Mouse (Mus musculus): ENCODE measurements around the gene Wnt3a. TPM values are rescaled to one million over a fixed set of nuclear protein-coding genes. Genes with fewer than 3 reads are reported as not detected.
A peak's percentile ranks its signal among the peaks of the same experiment; 100 is the strongest.

Gene Wnt3a
- total and polyA plus RNA-seq, 2 experiments from 2014 or later: 0.31 to 0.68 TPM

- DNase-seq (ENCODE audit: low spot score): no peak
- Histone ChIP-seq H3K36me3 (ENCODE audit: insufficient read depth, low read length) (no peaks in the 10 kb centered on the region), H3K4me1 (ENCODE audit: insufficient read depth, low read length) (peaks cover 19% of the 10 kb centered on the region), H3K9ac (replicated peaks; ENCODE audit: low read length) (no peak overlapping the region), H3K4me3 (ENCODE audit: low read length) (no peak overlapping the region), H3K27ac (no peak overlapping the region), H3K9me3 (ENCODE audit: low read length) (no peaks in the 10 kb centered on the region), H3K27me3 (ENCODE audit: insufficient read depth, low read length) (peaks cover 12% of the 10 kb centered on the region; the same call in 1 of the 2 replicates), H3K4me2 (ENCODE audit: low read depth, low read length) (no peak overlapping the region)
- no peak for ATAC-seq
- WGBS: 11% methylated on average over 12 of the region's 12 CpGs
- TF ChIP-seq CTCF (IDR thresholded peaks at IDR 0.05; ENCODE audit: low read depth): no peak
Measured at GRCm38 (mm10) chr11:59309106-59309805, 18.7 kb upstream of the Wnt3a start.

DNA sequence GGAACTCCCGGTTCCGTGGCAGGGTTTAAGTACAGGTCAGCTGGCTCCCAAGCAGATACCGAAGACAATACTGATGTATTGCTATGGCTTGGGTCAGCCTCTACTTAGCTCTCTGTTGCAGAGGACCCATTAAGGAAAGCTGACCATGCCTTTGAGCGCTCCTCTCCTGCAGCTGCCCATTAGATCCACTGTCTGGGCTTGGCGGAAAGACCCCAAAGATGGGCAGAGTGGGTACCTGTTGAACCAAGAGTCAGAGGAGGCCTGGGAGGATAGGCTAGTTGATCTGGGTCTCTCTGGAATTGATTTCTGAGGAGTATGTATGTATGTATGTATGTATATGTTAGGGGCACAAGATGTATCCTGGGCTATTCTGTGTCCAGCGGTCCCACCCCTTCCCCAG is 18.1 kb upstream of the Wnt3a start:
- no peak for DNase-seq (ENCODE audit: low spot score)
- Histone ChIP-seq H3K4me2 (ENCODE audit: low read depth, low read length) (no peak overlapping the region), H3K27ac (no peak overlapping the region), H3K9me3 (ENCODE audit: low read length) (no peaks in the 10 kb centered on the region), H3K4me1 (ENCODE audit: insufficient read depth, low read length) (peaks cover 17% of the 10 kb centered on the region), H3K4me3 (ENCODE audit: low read length) (no peak overlapping the region), H3K36me3 (ENCODE audit: insufficient read depth, low read length) (no peaks in the 10 kb centered on the region), H3K9ac (replicated peaks; ENCODE audit: low read length) (no peak overlapping the region), H3K27me3 (ENCODE audit: insufficient read depth, low read length) (peaks cover 12% of the 10 kb centered on the region; the same call in 1 of the 2 replicates)
- WGBS: 36% methylated on average over 6 of the region's 6 CpGs
- no peak for TF ChIP-seq CTCF (IDR thresholded peaks at IDR 0.05; ENCODE audit: low read depth)
- ATAC-seq: no peak

DNA sequence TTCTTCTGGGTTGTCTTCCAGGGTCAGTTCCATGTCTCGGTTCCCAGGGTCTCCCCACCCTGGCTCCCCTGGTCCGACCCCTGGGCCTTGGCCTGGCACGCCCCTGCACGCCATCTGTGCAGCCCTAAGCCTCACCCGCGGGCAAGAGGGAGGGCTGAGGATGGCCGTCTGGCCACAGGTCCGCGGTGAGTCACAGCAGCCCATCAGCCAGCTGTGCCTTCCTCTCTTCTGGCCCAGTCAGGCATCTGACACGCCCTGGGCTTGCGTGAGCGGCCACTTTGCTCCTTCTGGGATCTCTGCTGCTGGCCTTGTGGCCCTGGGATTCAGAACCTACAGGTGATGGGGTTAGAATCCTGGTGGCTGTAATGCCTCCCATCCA is 17.6 kb upstream of the Wnt3a start:
- Histone ChIP-seq H3K4me2 (ENCODE audit: low read depth, low read length) (peak overlapping the region; percentile 76), H3K9ac (replicated peaks; ENCODE audit: low read length) (no peak overlapping the region), H3K27me3 (ENCODE audit: insufficient read depth, low read length) (peaks cover 12% of the 10 kb centered on the region; the same call in 1 of the 2 replicates), H3K4me1 (ENCODE audit: insufficient read depth, low read length) (peaks cover 12% of the 10 kb centered on the region), H3K9me3 (ENCODE audit: low read length) (no peaks in the 10 kb centered on the region), H3K36me3 (ENCODE audit: insufficient read depth, low read length) (no peaks in the 10 kb centered on the region), H3K4me3 (ENCODE audit: low read length) (peak overlapping the region; percentile 60), H3K27ac (no peak overlapping the region)
- no peak for ATAC-seq
- no peak for DNase-seq (ENCODE audit: low spot score)
- 18% methylated on average over 12 of the region's 12 CpGs for WGBS
- TF ChIP-seq CTCF (IDR thresholded peaks at IDR 0.05; ENCODE audit: low read depth): no peak

- peak overlapping the region; percentile 58; the same call in 1 of the 2 replicates for H3K9ac ChIP-seq (replicated peaks; ENCODE audit: low read length)
- no peaks in the 10 kb centered on the region for H3K36me3 ChIP-seq (ENCODE audit: insufficient read depth, low read length)
- DNase-seq (ENCODE audit: low spot score) (peak; percentile 79), ATAC-seq (peak; percentile 54; the same call in 1 of the 2 replicates)
- peak overlapping the region; percentile 60 for H3K4me3 ChIP-seq (ENCODE audit: low read length)
- under 1% methylated on average over 44 of the region's 45 CpGs for WGBS
- H3K27me3 ChIP-seq (ENCODE audit: insufficient read depth, low read length): peaks cover 12% of the 10 kb centered on the region; the same call in 1 of the 2 replicates
- peak; percentile 89 for TF ChIP-seq CTCF (IDR thresholded peaks at IDR 0.05; ENCODE audit: low read depth)
- peaks cover 10% of the 10 kb centered on the region for H3K4me1 ChIP-seq (ENCODE audit: insufficient read depth, low read length)
- H3K4me2 ChIP-seq (ENCODE audit: low read depth, low read length): peak overlapping the region; percentile 76
- no peak overlapping the region for H3K27ac ChIP-seq
- no peaks in the 10 kb centered on the region for H3K9me3 ChIP-seq (ENCODE audit: low read length)
Measured at GRCm38 (mm10) chr11:59307422-59308163, 17.0 kb upstream of the Wnt3a start.

- Histone ChIP-seq H3K4me2 (ENCODE audit: low read depth, low read length) (peak within 1 kb of the TSS; percentile 76), H3K27me3 (ENCODE audit: insufficient read depth, low read length) (peaks cover 16% of the 10 kb centered on the region; the same call in 1 of the 2 replicates), H3K4me1 (ENCODE audit: insufficient read depth, low read length) (peaks cover 4% of the 10 kb centered on the region; the same call in 1 of the 2 replicates), H3K9ac (replicated peaks; ENCODE audit: low read length) (peak within 1 kb of the TSS; percentile 58), H3K9me3 (ENCODE audit: low read length) (no peaks in the 10 kb centered on the region), H3K4me3 (ENCODE audit: low read length) (peak within 1 kb of the TSS; percentile 60), H3K27ac (no peak within 1 kb of the TSS; the same call in 1 of the 2 replicates), H3K36me3 (ENCODE audit: insufficient read depth, low read length) (no peaks in the 10 kb centered on the region)
- TF ChIP-seq CTCF (IDR thresholded peaks at IDR 0.05; ENCODE audit: low read depth): no peak
- 2% methylated on average over 87 of the region's 128 CpGs for WGBS
- DNase-seq (ENCODE audit: low spot score) (peak; percentile 71), ATAC-seq (peak; percentile 44)
Measured at GRCm38 (mm10) chr11:59306461-59307421, 16.2 kb upstream of the Wnt3a start, which contains the start of gene Wnt9a. Gene Wnt9a (plus strand): TSS chr11:59306928.

GRCm38 (mm10) chr11:59305821-59306215 is 15.3 kb upstream of the Wnt3a start:
- Histone ChIP-seq H3K27me3 (ENCODE audit: insufficient read depth, low read length) (peaks cover 16% of the 10 kb centered on the region; the same call in 1 of the 2 replicates), H3K9me3 (ENCODE audit: low read length) (no peaks in the 10 kb centered on the region), H3K4me2 (ENCODE audit: low read depth, low read length) (peak overlapping the region; percentile 76), H3K9ac (replicated peaks; ENCODE audit: low read length) (no peak overlapping the region), H3K4me1 (ENCODE audit: insufficient read depth, low read length) (peaks cover 4% of the 10 kb centered on the region; the same call in 1 of the 2 replicates), H3K4me3 (ENCODE audit: low read length) (no peak overlapping the region; the same call in 1 of the 2 replicates), H3K36me3 (ENCODE audit: insufficient read depth, low read length) (no peaks in the 10 kb centered on the region), H3K27ac (no peak overlapping the region)
- no peak for TF ChIP-seq CTCF (IDR thresholded peaks at IDR 0.05; ENCODE audit: low read depth)
- ATAC-seq (no peak), DNase-seq (ENCODE audit: low spot score) (no peak)
- 4% methylated on average over 10 of the region's 10 CpGs for WGBS

Data from hindbrain, postnatal 0 days (tissue).